Mouse (Mus musculus): ENCODE data around the gene Usp7. TPM values are rescaled to one million over a fixed set of nuclear protein-coding genes. Genes with fewer than 3 reads are reported as not detected.

Gene Usp7
- polyA plus RNA-seq, 1 experiment, result 94.8 TPM

- WGBS, result 93% methylated on average over 5 of the region's 5 CpGs
- no peak for TF ChIP-seq CTCF (IDR thresholded peaks at IDR 0.05; ENCODE audit: borderline replicate concordance, control insufficient read depth, extremely low read depth, insufficient read depth, low read length, poor library complexity)
- no peak for TF ChIP-seq POLR2A (IDR thresholded peaks at IDR 0.05; ENCODE audit: control insufficient read depth, extremely low read depth, insufficient read depth, low read length, poor library complexity)
These were observed 111.6 kb downstream of the Usp7 start, which contains the start of gene Gm5767 for GRCm38 (mm10) chr16:8680470-8680869. Gene Gm5767, plus strand, starts transcription at chr16:8680770.

GRCm38 (mm10) chr16:8679780-8680179 is 112.3 kb downstream of the Usp7 start:
- Histone ChIP-seq H3K36me3 (ENCODE audit: control insufficient read depth, insufficient read depth, low read length) (no peaks in the 10 kb centered on the region), H3K4me3 (ENCODE audit: control insufficient read depth, insufficient read depth, low read length) (no peak overlapping the region), H3K4me1 (replicated peaks; ENCODE audit: control insufficient read depth, insufficient read depth, low read length) (no peaks in the 10 kb centered on the region), H3K27me3 (ENCODE audit: control insufficient read depth, insufficient read depth, low read length) (no peaks in the 10 kb centered on the region), H3K27ac (ENCODE audit: control insufficient read depth, insufficient read depth, low read length) (no peak overlapping the region)
- TF ChIP-seq CTCF (IDR thresholded peaks at IDR 0.05; ENCODE audit: borderline replicate concordance, control insufficient read depth, extremely low read depth, insufficient read depth, low read length, poor library complexity) (no peak), POLR2A (IDR thresholded peaks at IDR 0.05; ENCODE audit: control insufficient read depth, extremely low read depth, insufficient read depth, low read length, poor library complexity) (no peak)
- 75% methylated on average over 3 of the region's 3 CpGs for WGBS
- no peak for DNase-seq

More at GRCm38 (mm10) chr16:8680470-8680869, 111.6 kb downstream of the Usp7 start, which contains the start of gene Gm5767:
- no peaks in the 10 kb centered on the region for H3K27me3 ChIP-seq (ENCODE audit: control insufficient read depth, insufficient read depth, low read length)
- H3K4me1 ChIP-seq (replicated peaks; ENCODE audit: control insufficient read depth, insufficient read depth, low read length), result no peaks in the 10 kb centered on the region
- DNase-seq, result no peak
- H3K4me3 ChIP-seq (ENCODE audit: control insufficient read depth, insufficient read depth, low read length), result no peak within 1 kb of the TSS
- H3K27ac ChIP-seq (ENCODE audit: control insufficient read depth, insufficient read depth, low read length), result no peak within 1 kb of the TSS
- H3K36me3 ChIP-seq (ENCODE audit: control insufficient read depth, insufficient read depth, low read length), result no peaks in the 10 kb centered on the region

GRCm38 (mm10) chr16:8678676-8679075 is 113.4 kb downstream of the Usp7 start:
- no peak for DNase-seq
- TF ChIP-seq CTCF (IDR thresholded peaks at IDR 0.05; ENCODE audit: borderline replicate concordance, control insufficient read depth, extremely low read depth, insufficient read depth, low read length, poor library complexity) (no peak), POLR2A (IDR thresholded peaks at IDR 0.05; ENCODE audit: control insufficient read depth, extremely low read depth, insufficient read depth, low read length, poor library complexity) (no peak)
- H3K4me3 ChIP-seq (ENCODE audit: control insufficient read depth, insufficient read depth, low read length), result no peak overlapping the region
- H3K36me3 ChIP-seq (ENCODE audit: control insufficient read depth, insufficient read depth, low read length), result no peaks in the 10 kb centered on the region
- H3K27me3 ChIP-seq (ENCODE audit: control insufficient read depth, insufficient read depth, low read length), result no peaks in the 10 kb centered on the region; the same call in 1 of the 2 replicates
- H3K27ac ChIP-seq (ENCODE audit: control insufficient read depth, insufficient read depth, low read length), result no peak overlapping the region
- 89% methylated on average over 4 of the region's 4 CpGs for WGBS
- peaks cover 4% of the 10 kb centered on the region; the same call in 1 of the 2 replicates for H3K4me1 ChIP-seq (replicated peaks; ENCODE audit: control insufficient read depth, insufficient read depth, low read length)

- Histone ChIP-seq H3K4me1 (replicated peaks; ENCODE audit: control insufficient read depth, insufficient read depth, low read length) (peaks cover 5% of the 10 kb centered on the region; the same call in 1 of the 2 replicates), H3K27ac (ENCODE audit: control insufficient read depth, insufficient read depth, low read length) (no peak overlapping the region), H3K27me3 (ENCODE audit: control insufficient read depth, insufficient read depth, low read length) (no peaks in the 10 kb centered on the region; the same call in 1 of the 2 replicates), H3K4me3 (ENCODE audit: control insufficient read depth, insufficient read depth, low read length) (no peak overlapping the region), H3K36me3 (ENCODE audit: control insufficient read depth, insufficient read depth, low read length) (no peaks in the 10 kb centered on the region)
- WGBS, result 79% methylated on average over 5 of the region's 5 CpGs
- DNase-seq, result no peak
- no peak for TF ChIP-seq POLR2A (IDR thresholded peaks at IDR 0.05; ENCODE audit: control insufficient read depth, extremely low read depth, insufficient read depth, low read length, poor library complexity)
- TF ChIP-seq CTCF (IDR thresholded peaks at IDR 0.05; ENCODE audit: borderline replicate concordance, control insufficient read depth, extremely low read depth, insufficient read depth, low read length, poor library complexity), result no peak
These were observed 114.1 kb downstream of the Usp7 start for GRCm38 (mm10) chr16:8678035-8678434.

- no peak for TF ChIP-seq POLR2A (IDR thresholded peaks at IDR 0.05; ENCODE audit: control insufficient read depth, extremely low read depth, insufficient read depth, low read length, poor library complexity)
- TF ChIP-seq CTCF (IDR thresholded peaks at IDR 0.05; ENCODE audit: borderline replicate concordance, control insufficient read depth, extremely low read depth, insufficient read depth, low read length, poor library complexity), result no peak
- Histone ChIP-seq H3K36me3 (ENCODE audit: control insufficient read depth, insufficient read depth, low read length) (no peaks in the 10 kb centered on the region), H3K4me1 (replicated peaks; ENCODE audit: control insufficient read depth, insufficient read depth, low read length) (peaks cover 5% of the 10 kb centered on the region; the same call in 1 of the 2 replicates), H3K4me3 (ENCODE audit: control insufficient read depth, insufficient read depth, low read length) (no peak overlapping the region), H3K27ac (ENCODE audit: control insufficient read depth, insufficient read depth, low read length) (no peak overlapping the region), H3K27me3 (ENCODE audit: control insufficient read depth, insufficient read depth, low read length) (no peaks in the 10 kb centered on the region; the same call in 1 of the 2 replicates)
- WGBS, result 55% methylated on average over 4 of the region's 4 CpGs
- DNase-seq, result peak; percentile 54
These were observed 115.3 kb downstream of the Usp7 start for GRCm38 (mm10) chr16:8676800-8677199.

GRCm38 (mm10) chr16:8676228-8676627 is 115.9 kb downstream of the Usp7 start:
- H3K4me1 ChIP-seq (replicated peaks; ENCODE audit: control insufficient read depth, insufficient read depth, low read length), result peaks cover 5% of the 10 kb centered on the region; the same call in 1 of the 2 replicates
- no peak overlapping the region for H3K27ac ChIP-seq (ENCODE audit: control insufficient read depth, insufficient read depth, low read length)
- H3K36me3 ChIP-seq (ENCODE audit: control insufficient read depth, insufficient read depth, low read length), result no peaks in the 10 kb centered on the region
- H3K4me3 ChIP-seq (ENCODE audit: control insufficient read depth, insufficient read depth, low read length), result no peak overlapping the region
- WGBS, result 83% methylated on average over 2 of the region's 2 CpGs
- no peak for DNase-seq
- H3K27me3 ChIP-seq (ENCODE audit: control insufficient read depth, insufficient read depth, low read length), result no peaks in the 10 kb centered on the region; the same call in 1 of the 2 replicates
- no peak for TF ChIP-seq POLR2A (IDR thresholded peaks at IDR 0.05; ENCODE audit: control insufficient read depth, extremely low read depth, insufficient read depth, low read length, poor library complexity)
- no peak for TF ChIP-seq CTCF (IDR thresholded peaks at IDR 0.05; ENCODE audit: borderline replicate concordance, control insufficient read depth, extremely low read depth, insufficient read depth, low read length, poor library complexity)
